Mouse (Mus musculus) erythroblast, embryonic 14.5 days (primary cell): ENCODE measurements around the gene Add3. TPM values are rescaled to one million over a fixed set of nuclear protein-coding genes. Genes with fewer than 3 reads are reported as not detected.

Source experiments
- H3K27me3 ChIP-seq: 2 replicates; pipeline ENCODE4 v1.6.1; 2012; ENCODE audit warnings: inconsistent platforms; ENCODE audit not compliant: control insufficient read depth
- H3K36me3 ChIP-seq: 2 replicates; pipeline ENCODE4 v1.6.1; 2012; ENCODE audit warnings: mild to moderate bottlenecking, inconsistent platforms; ENCODE audit not compliant: control insufficient read depth
- H3K4me1 ChIP-seq: 2 replicates; pipeline ENCODE4 v1.6.1; 2012; ENCODE audit warnings: inconsistent platforms; ENCODE audit not compliant: control insufficient read depth
- H3K4me3 ChIP-seq: replicated peaks from 2 replicates; pipeline ENCODE3; 2012; ENCODE audit warnings: moderate library complexity, mild to moderate bottlenecking, inconsistent platforms
- H3K9me3 ChIP-seq: 2 replicates; pipeline ENCODE4 v1.6.1; 2012; ENCODE audit warnings: low read length, inconsistent platforms, mixed read lengths; ENCODE audit not compliant: control insufficient read depth
- GATA1 ChIP-seq: IDR thresholded peaks from 2 replicates; pipeline ENCODE4 v1.6.1; 2012; ENCODE audit warnings: low read length, inconsistent platforms, mixed read lengths
- TAL1 ChIP-seq: IDR thresholded peaks from 3 replicates; pipeline ENCODE4 v1.6.1; 2012; ENCODE audit warnings: low read length, inconsistent platforms, mixed read lengths
- polyA plus RNA-seq: library from polyadenylated mRNA; stranded (reverse); fragments of >175 nt; gene quantifications from 2 replicates; pipeline ENCODE4 v1.2.3, GENCODE M21; 2012

The Add3 gene
- polyA plus RNA-seq, 1 experiment, result 0.18 TPM

GRCm38 (mm10) chr19:53278491-53279415 lies 138.5 kb downstream of the Add3 start:
- H3K36me3 ChIP-seq, result no peaks in the 10 kb centered on the region
- H3K9me3 ChIP-seq, result no peaks in the 10 kb centered on the region
- peaks cover 12% of the 10 kb centered on the region for H3K4me1 ChIP-seq
- peaks cover 19% of the 10 kb centered on the region for H3K27me3 ChIP-seq
- TF ChIP-seq TAL1, result no peak
- no peak for TF ChIP-seq GATA1
- H3K4me3 ChIP-seq, result no peak overlapping the region

DNA sequence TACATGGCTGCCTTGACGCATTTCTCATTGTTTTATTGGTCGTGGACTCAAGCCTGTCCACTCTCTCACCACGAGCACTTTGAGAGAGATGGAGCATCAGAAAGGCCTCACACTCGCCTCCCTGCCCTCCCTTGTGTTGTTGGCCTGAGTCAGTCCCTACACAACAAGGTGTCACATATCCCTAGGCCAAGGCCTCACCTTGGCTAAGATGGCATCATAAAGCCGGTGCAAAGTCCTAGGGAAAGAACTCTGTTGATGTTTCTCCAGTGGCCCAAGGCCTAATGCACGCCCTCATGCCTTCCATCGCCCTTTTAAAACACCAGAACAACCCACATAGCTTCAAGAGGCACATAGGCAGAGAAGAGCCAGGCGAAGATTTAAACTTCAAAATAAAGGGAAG lies 140.0 kb downstream of the Add3 start:
- Histone ChIP-seq H3K4me1 (peaks cover 17% of the 10 kb centered on the region), H3K9me3 (no peaks in the 10 kb centered on the region), H3K4me3 (no peak overlapping the region), H3K27me3 (peaks cover 22% of the 10 kb centered on the region), H3K36me3 (no peaks in the 10 kb centered on the region)
- TF ChIP-seq GATA1, result no peak
- TF ChIP-seq TAL1, result no peak

GRCm38 (mm10) chr19:53282571-53282970 lies 142.3 kb downstream of the Add3 start:
- no peaks in the 10 kb centered on the region for H3K9me3 ChIP-seq
- H3K27me3 ChIP-seq, result peaks cover 29% of the 10 kb centered on the region
- H3K4me3 ChIP-seq, result no peak overlapping the region
- no peaks in the 10 kb centered on the region for H3K36me3 ChIP-seq
- no peak for TF ChIP-seq TAL1
- TF ChIP-seq GATA1, result no peak
- H3K4me1 ChIP-seq, result peaks cover 8% of the 10 kb centered on the region

DNA sequence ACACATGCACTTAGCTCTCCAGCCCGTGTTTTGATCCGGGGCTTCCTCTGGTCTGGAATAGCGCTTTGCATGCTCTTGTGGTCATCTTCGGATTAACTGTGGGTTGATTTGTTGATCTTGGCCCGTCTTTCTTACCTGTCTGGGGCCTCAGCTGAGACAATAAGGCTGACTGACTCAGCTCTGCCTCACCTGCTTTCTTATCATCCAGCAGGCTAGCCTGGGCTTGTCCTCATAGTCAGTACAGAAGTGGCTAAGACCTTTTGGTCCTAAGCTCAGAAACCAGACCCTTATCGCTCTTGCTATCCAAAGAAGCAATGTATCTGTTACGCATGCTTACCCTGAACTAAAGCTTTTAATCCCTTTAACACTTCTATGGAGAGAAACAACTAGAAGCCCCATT lies 143.5 kb downstream of the Add3 start:
- H3K36me3 ChIP-seq, result no peaks in the 10 kb centered on the region

GRCm38 (mm10) chr19:53284268-53285208 lies 144.3 kb downstream of the Add3 start:
- TF ChIP-seq TAL1, result no peak
- TF ChIP-seq GATA1, result no peak
- no peaks in the 10 kb centered on the region for H3K36me3 ChIP-seq
- H3K27me3 ChIP-seq, result peaks cover 43% of the 10 kb centered on the region
- no peaks in the 10 kb centered on the region for H3K9me3 ChIP-seq
- H3K4me1 ChIP-seq, result peaks cover 8% of the 10 kb centered on the region
- H3K4me3 ChIP-seq, result no peak overlapping the region

More for the DNA sequence above, 143.5 kb downstream of the Add3 start:
- Histone ChIP-seq H3K27me3 (peaks cover 36% of the 10 kb centered on the region), H3K4me1 (peaks cover 8% of the 10 kb centered on the region), H3K9me3 (no peaks in the 10 kb centered on the region), H3K4me3 (no peak overlapping the region)
- TF ChIP-seq TAL1, result no peak
- no peak for TF ChIP-seq GATA1

- peaks cover 4% of the 10 kb centered on the region for H3K4me1 ChIP-seq
- no peak overlapping the region for H3K4me3 ChIP-seq
- no peak for TF ChIP-seq GATA1
- no peak for TF ChIP-seq TAL1
- peaks cover 17% of the 10 kb centered on the region for H3K27me3 ChIP-seq
- no peaks in the 10 kb centered on the region for H3K36me3 ChIP-seq
- H3K9me3 ChIP-seq, result no peaks in the 10 kb centered on the region
These were observed 156.3 kb downstream of the Add3 start for GRCm38 (mm10) chr19:53296331-53297254.

Other genes starting within 250 kb of the Add3 start
- gene Xpnpep1, start 100.2 kb upstream of the Add3 start, polyA plus RNA-seq, result 5.7 and 8.0 TPM in 2 replicates
- 12.9 and 14.0 TPM in 2 replicates for gene Mxi1, start 170.1 kb downstream of the Add3 start, polyA plus RNA-seq
- not detected in 2 replicates for gene Gm10197, start 231.3 kb downstream of the Add3 start, polyA plus RNA-seq